Mouse (Mus musculus): ENCODE data around the gene Ankrd10.
A peak's percentile ranks its signal among the peaks of the same experiment; 100 is the strongest.
"Not testable (repeated sequence)": the region's sequence is repeated elsewhere in the genome, so short reads cannot be mapped to it uniquely, and the experiment has no call there.

Ankrd10 gene

DNA sequence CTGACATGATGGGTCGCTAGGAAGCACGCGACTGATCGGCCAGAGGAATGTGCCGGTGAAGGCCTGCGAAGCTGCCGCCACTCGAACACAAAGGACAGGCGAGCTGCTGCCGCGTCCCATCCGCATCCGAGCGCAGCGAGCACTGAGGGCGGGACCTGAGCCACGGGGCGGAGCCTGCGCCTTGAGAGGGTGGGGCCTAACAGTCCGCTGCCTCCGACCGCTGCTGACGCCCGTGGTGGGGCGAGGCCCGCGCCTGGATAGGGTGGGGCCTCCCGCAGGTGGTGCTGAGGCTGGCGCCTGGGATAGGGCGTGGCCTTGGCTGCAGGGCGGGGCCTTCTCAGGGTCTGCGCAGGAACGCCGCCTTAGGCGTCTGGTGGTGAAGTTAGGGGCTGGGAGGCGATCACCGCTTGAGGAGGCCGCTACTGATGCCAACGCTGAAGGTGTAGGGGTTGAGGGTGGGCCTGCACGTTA, at the start of gene Ankrd10:
Ankrd10 (minus strand) TSS at position 147 of the 471 bp plus-strand sequence.
- peak; percentile 98 for DNase-seq

DNA sequence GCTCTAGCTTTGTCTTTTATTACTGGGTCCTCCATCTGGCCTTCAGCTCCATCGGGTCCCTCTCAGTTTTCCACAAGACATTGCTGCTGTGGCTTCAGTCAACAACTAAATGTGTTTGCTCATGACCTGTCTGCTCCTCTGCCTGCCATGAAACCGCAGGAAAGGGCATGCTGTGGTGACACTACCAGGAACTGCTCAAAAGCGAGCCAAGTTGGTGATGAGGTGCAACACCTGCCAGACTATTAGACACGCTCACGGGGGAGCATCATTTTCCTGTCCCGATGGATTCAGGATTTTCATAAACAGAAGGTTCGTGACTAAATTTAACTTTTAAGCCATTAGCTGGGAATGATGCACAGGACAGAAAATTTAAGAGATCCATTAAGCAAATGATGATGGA, 49.0 kb upstream of the Ankrd10 start:
- DNase-seq, result no peak

DNA sequence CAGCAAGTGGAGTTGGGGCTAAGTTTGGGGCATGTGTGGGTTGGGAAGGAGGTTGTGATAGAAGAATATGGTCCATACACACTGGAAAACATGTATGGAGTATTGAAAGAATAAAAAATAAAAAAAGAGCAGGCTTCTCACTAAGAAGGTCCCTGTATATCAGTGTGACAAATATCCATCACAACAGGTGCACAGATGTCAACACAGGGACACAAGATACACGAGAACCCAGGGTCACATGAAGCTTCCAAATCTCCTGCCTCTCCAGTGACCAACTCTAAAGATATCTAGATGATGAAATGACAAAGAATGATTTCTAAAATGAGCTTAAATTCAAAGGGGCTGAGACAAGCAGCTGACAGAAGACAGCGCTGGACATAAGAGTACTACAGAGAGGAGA, 32.8 kb upstream of the Ankrd10 start:
- no peak for DNase-seq

DNA sequence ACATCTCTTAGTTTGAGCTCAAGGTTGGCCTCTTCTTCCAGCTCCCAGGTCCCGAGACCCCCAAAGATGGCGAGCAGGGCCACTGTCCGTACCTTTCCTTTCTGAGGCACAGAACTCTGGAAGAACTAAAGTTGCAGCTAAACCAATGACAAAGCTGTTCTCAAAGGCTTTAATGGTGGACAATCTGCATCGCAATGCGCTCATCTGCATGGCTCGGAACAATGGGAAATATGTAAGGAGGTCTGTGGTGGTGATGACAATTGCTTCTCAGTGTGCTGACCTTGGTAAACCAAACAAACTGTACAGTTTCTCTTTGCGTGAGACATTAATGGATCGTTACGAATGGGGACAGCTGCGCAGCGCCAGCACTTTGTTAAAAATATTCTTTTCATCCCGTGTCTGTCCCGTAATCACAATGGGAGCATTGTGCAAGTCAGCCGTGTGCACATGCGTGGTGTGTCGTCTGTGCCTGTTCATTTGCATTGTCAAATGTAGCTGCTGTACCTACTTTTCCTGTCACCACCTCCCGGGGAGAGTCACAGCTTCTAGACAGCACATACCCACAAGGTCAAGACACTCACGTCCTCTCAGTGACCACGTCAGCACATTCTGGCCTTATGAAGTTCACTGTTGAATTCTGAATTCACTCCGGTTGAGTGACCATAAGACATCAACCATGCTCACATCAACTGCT, 30.6 kb upstream of the Ankrd10 start:
- not testable (repeated sequence) for DNase-seq

GRCm38 (mm10) chr8:11661969-11662368, 26.4 kb upstream of the Ankrd10 start:
- no peak for DNase-seq

- DNase-seq, result no peak
Measured at GRCm38 (mm10) chr8:11650021-11650420, 14.5 kb upstream of the Ankrd10 start.

DNA sequence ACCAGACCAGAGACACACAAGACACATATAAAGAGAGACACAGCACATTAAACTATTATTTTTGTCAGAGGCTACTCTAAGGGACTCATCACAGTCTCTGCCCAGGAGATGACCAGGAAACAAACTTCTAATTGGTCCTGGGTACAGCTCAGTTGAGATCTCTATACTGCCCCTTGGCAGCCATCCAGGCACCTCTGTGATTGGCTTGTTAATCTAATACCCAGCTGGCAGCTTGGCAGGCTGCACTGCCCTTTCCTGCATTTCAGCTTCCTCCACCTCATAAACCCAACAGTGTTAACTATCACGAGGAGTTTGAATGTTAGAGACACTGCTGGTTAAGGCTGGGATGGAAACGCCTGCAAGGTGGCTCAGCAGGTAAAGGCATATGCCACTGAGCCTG, 7.6 kb upstream of the Ankrd10 start:
- DNase-seq, result no peak

DNA sequence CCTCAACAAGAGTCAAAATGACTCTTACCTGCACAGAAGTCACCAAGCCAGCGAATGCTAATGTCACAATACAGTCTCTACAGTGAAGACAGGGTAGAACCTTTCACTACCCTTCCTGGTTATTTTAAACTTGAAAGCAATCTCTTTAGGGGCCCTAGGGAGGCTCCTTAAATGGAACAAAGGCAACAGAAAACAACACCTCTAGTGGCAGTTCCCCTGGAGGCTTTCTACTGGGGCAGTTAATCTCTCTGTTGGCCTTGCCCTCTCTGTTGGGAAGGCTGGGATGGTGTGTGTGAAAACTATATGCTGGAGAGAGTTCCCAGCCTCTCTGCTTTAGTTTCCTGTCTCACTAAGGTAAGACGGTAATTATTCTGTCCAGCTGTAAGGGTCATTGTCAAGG, 5.0 kb upstream of the Ankrd10 start:
- DNase-seq, result no peak

DNA sequence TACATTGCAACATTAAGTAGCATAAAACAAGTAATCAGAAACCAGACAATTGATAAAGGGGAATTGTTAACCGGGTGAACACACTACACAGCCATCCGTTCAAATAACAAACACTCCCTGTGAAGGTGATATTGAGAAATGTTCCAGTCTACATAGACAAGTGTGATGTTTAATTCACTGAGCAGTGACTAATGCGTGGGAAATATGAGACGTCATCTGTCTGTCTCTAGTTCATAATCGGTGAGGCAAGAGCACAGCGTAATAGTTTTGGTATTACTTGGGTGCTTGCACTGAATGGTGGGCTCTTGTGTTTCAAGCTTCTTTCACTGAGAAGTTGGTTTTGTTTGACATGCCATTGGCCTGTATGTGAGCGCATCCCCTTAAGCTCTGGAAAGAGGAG, 2.0 kb upstream of the Ankrd10 start:
- DNase-seq, result no peak

- peak; percentile 81 for DNase-seq
Measured at GRCm38 (mm10) chr8:11636324-11637057, 934 bp upstream of the Ankrd10 start.

GRCm38 (mm10) chr8:11635012-11635577, 462 bp downstream of the Ankrd10 start:
- DNase-seq, result peak; percentile 87

- DNase-seq, result no peak
Measured at GRCm38 (mm10) chr8:11634331-11635011, 1.1 kb downstream of the Ankrd10 start.

DNA sequence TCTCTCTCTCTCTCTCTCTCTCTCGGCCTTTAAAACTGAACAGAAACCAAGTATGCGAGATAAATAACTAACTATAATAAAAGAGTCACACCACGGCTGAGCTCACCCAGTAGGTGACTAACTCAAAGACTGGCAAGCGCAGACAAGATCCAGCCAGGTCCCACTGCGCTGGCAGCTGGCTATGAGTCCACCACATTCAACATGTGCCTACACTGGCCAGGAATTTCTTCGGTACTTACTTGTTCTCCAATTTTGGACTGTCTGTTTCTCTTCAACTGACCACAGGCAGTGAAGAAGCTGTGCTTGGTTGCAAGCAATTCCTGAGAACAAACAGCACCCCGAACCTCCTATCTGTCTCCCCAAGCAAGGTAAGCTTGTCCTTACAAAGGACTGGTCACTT, 2.1 kb downstream of the Ankrd10 start:
- no peak for DNase-seq

DNA sequence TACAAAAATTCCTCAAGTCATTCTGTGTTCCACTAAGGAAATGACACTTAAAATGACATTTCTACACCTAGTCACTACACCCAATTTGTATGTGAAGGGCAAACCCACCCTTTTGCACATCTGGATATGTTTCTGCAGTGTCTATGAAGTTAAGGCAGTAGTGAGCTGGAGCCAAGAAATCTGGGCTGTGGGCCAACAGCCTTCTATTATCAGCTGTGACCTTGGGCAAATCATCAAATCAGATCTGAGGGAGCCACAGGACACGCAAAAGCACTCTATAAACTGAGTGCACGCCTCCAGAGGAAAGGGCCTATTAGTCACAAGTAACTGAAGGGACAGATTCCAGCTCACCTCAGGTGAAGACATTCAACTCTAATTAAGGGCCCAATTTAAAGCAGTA, 3.2 kb downstream of the Ankrd10 start:
- no peak for DNase-seq

- no peak for DNase-seq
Measured at GRCm38 (mm10) chr8:11629206-11629605, 6.4 kb downstream of the Ankrd10 start.

GRCm38 (mm10) chr8:11628506-11629132, 6.9 kb downstream of the Ankrd10 start:
- DNase-seq, result peak; percentile 77

GRCm38 (mm10) chr8:11627717-11628116, 7.8 kb downstream of the Ankrd10 start:
- no peak for DNase-seq

DNA sequence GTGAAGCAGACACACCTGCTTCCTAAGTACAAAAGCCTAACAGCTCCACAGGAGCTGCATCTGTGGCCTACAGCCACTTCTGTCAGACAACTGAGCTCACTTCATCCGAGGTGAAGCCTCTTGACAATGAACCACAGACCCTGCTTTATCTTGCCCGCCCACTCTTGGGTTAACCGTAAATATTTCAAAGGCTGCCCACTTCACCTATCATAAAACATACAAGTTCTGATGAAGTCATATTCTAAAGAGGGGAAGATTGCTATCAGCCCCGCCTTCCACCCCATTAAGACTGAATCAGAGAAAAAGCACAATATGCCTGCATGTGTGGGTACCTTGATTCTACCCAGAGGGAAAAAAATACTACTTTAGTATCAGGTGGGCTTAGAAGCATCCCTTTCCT, 10.5 kb downstream of the Ankrd10 start:
- no peak for DNase-seq

- DNase-seq, result no peak
Measured at GRCm38 (mm10) chr8:11619091-11619490, 16.5 kb downstream of the Ankrd10 start.

- no peak for DNase-seq
Measured at GRCm38 (mm10) chr8:11618063-11618462, 17.5 kb downstream of the Ankrd10 start.

- peak; percentile 28 for DNase-seq
Measured at GRCm38 (mm10) chr8:11616294-11616693, 19.3 kb downstream of the Ankrd10 start.

DNA sequence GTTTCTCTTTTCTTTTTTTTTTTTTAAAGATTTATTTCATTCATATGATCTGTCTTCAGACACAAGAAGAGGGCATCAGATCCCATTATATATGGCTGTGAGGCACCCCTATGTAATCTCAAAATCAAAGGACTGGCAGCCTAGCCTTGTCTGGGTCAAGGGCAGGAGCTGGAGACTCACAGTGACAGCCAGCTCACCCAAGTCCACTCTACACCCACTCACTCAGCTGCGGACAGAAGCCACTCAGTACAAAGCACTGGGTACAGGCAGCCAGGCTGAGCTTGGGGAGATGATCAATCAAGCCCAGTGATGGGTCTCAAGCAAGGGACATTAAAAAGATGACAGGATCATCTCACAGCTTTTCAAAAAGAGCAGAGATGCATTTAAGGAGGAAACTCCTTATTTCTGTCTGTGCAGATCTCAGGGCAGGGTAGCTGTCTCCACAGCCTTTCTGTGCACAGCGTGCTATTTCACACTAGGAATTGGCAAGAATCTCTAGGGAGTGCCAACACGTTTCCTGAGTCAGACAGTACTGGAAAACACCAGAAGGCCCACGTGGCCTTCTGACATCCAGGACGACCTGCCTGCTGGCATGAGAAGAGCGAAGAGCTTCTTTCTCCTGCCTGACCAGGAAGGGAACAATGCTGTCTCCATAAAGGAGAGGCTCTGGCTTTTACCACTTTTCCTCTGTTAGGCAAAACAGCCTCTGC, 21.3 kb downstream of the Ankrd10 start:
- no peak for DNase-seq

All from right cerebral cortex, adult 18-20 months (tissue).